Mouse (Mus musculus) intestine, embryonic 14.5 days (tissue): ENCODE results near the gene Csrp3. TPM values are rescaled to one million over a fixed set of nuclear protein-coding genes. Genes with fewer than 3 reads are reported as not detected.

Experiments used
- ATAC-seq: fragments of 200-750 bp; cut with Nextera tagmentation; replicated peaks from 2 replicates; pipeline ENCODE4 v1.8.0; 2017; ENCODE audit warnings: low read depth, moderate number of reproducible peaks, moderate TSS enrichment, moderate library complexity; ENCODE audit not compliant: low FRiP score, low TSS enrichment
- DNase-seq: peaks from one replicate; pipeline ENCODE4 v3.0.0-alpha.2; 2018; ENCODE audit warnings: low spot score
- H3K27ac ChIP-seq: fragments of 300-500 bp; sonication (generic); 2 replicates; pipeline ENCODE4 v1.5.1; 2014; ENCODE audit warnings: low read depth, mild to moderate bottlenecking, control low read depth
- H3K27me3 ChIP-seq: fragments of 300-500 bp; sonication (generic); replicated peaks from 2 replicates; pipeline ENCODE4 v1.6.1; 2014; ENCODE audit warnings: low read length, control low read depth; ENCODE audit not compliant: control insufficient read depth, insufficient read depth
- H3K36me3 ChIP-seq: fragments of 300-500 bp; sonication (generic); 2 replicates; pipeline ENCODE4 v1.6.1; 2014; ENCODE audit warnings: low read length, control low read depth; ENCODE audit not compliant: control insufficient read depth, insufficient read depth
- H3K4me1 ChIP-seq: fragments of 300-500 bp; sonication (generic); replicated peaks from 2 replicates; pipeline ENCODE4 v1.6.1; 2014; ENCODE audit warnings: low read length, control low read depth, mixed read lengths; ENCODE audit not compliant: control insufficient read depth, insufficient read depth
- H3K4me2 ChIP-seq: fragments of 300-500 bp; sonication (generic); 2 replicates; pipeline ENCODE4 v1.6.1; 2014; ENCODE audit warnings: low read length
- H3K4me3 ChIP-seq: fragments of 300-500 bp; sonication (generic); 2 replicates; pipeline ENCODE4 v1.5.1; 2014; ENCODE audit warnings: low read depth, low read length, control low read depth, mixed read lengths
- H3K9ac ChIP-seq: fragments of 300-500 bp; sonication (generic); 2 replicates; pipeline ENCODE4 v1.6.1; 2014; ENCODE audit warnings: mild to moderate bottlenecking, low read length
- H3K9me3 ChIP-seq: fragments of 300-500 bp; sonication (generic); 2 replicates; pipeline ENCODE4 v1.6.1; 2016; ENCODE audit warnings: low read length, control low read depth; ENCODE audit not compliant: control insufficient read depth
- WGBS: fragments of 180-500 bp; shearing (Covaris S2); extraction: QIAGEN DNeasy Blood & Tissue Kit; methylation state at CpG from one replicate; pipeline ENCODE4 v1.1.7; 2014; 5-methylcytosine and 5-hydroxymethylcytosine counted together
- polyA plus RNA-seq: library from polyadenylated mRNA; unstranded; fragments of >200 nt; fragmentation: Nextera tagmentation; extraction: Ambion mirVana; gene quantifications from 2 replicates; pipeline ENCODE4 v1.2.1, GENCODE M21; 2014

The Csrp3 gene
- polyA plus RNA-seq, 1 experiment from 2014 or later: not detected

GRCm38 (mm10) chr7:48875096-48875495 is 27.3 kb upstream of the Csrp3 start:
- DNase-seq (no peak), ATAC-seq (no peak)

GRCm38 (mm10) chr7:48871292-48871691 is 23.5 kb upstream of the Csrp3 start:
- no peaks in the 10 kb centered on the region for H3K9me3 ChIP-seq
- no peak overlapping the region for H3K4me3 ChIP-seq
- ATAC-seq: no peak
- H3K27ac ChIP-seq: no peak overlapping the region
- peaks cover 98% of the 10 kb centered on the region for H3K36me3 ChIP-seq
- DNase-seq: no peak
- H3K27me3 ChIP-seq: no peaks in the 10 kb centered on the region
- H3K9ac ChIP-seq: no peak overlapping the region
- 92% methylated on average over 11 of the region's 11 CpGs for WGBS
- no peak overlapping the region for H3K4me2 ChIP-seq
- no peaks in the 10 kb centered on the region for H3K4me1 ChIP-seq

More at GRCm38 (mm10) chr7:48875096-48875495, 27.3 kb upstream of the Csrp3 start:
- Histone ChIP-seq H3K9ac (no peak overlapping the region), H3K36me3 (peaks cover 69% of the 10 kb centered on the region), H3K9me3 (no peaks in the 10 kb centered on the region), H3K27me3 (no peaks in the 10 kb centered on the region), H3K4me2 (no peak overlapping the region), H3K4me3 (no peak overlapping the region), H3K27ac (no peak overlapping the region), H3K4me1 (peaks cover 17% of the 10 kb centered on the region)
- WGBS: 92% methylated on average over 14 of the region's 14 CpGs

GRCm38 (mm10) chr7:48870579-48871180 is 22.8 kb upstream of the Csrp3 start:
- WGBS: 96% methylated on average over 21 of the region's 21 CpGs

GRCm38 (mm10) chr7:48870144-48870543 is 22.3 kb upstream of the Csrp3 start:
- DNase-seq: no peak
- 83% methylated on average over 6 of the region's 6 CpGs for WGBS
- Histone ChIP-seq H3K27ac (no peak overlapping the region), H3K36me3 (peaks cover 100% of the 10 kb centered on the region), H3K4me3 (no peak overlapping the region), H3K4me1 (no peaks in the 10 kb centered on the region), H3K4me2 (no peak overlapping the region), H3K9ac (no peak overlapping the region), H3K9me3 (no peaks in the 10 kb centered on the region), H3K27me3 (no peaks in the 10 kb centered on the region)
- ATAC-seq: no peak

More at GRCm38 (mm10) chr7:48870579-48871180, 22.8 kb upstream of the Csrp3 start:
- Histone ChIP-seq H3K27ac (no peak overlapping the region), H3K36me3 (peaks cover 100% of the 10 kb centered on the region), H3K9ac (no peak overlapping the region), H3K27me3 (no peaks in the 10 kb centered on the region), H3K9me3 (no peaks in the 10 kb centered on the region), H3K4me3 (no peak overlapping the region), H3K4me2 (no peak overlapping the region), H3K4me1 (no peaks in the 10 kb centered on the region)
- DNase-seq (no peak), ATAC-seq (no peak)

- Histone ChIP-seq H3K9ac (no peak overlapping the region), H3K36me3 (peaks cover 75% of the 10 kb centered on the region), H3K4me3 (no peak overlapping the region), H3K4me2 (no peak overlapping the region), H3K27me3 (no peaks in the 10 kb centered on the region), H3K4me1 (no peaks in the 10 kb centered on the region), H3K27ac (no peak overlapping the region), H3K9me3 (no peaks in the 10 kb centered on the region)
- DNase-seq: no peak
- no peak for ATAC-seq
- 91% methylated on average over 18 of the region's 18 CpGs for WGBS
These were observed 19.7 kb upstream of the Csrp3 start for GRCm38 (mm10) chr7:48867576-48867975.

- peaks cover 47% of the 10 kb centered on the region for H3K36me3 ChIP-seq
- no peaks in the 10 kb centered on the region for H3K4me1 ChIP-seq
- no peak overlapping the region for H3K4me2 ChIP-seq
- ATAC-seq (no peak), DNase-seq (no peak)
- no peak overlapping the region for H3K9ac ChIP-seq
- no peak overlapping the region for H3K4me3 ChIP-seq
- WGBS: 90% methylated on average over 9 of the region's 9 CpGs
- H3K27ac ChIP-seq: no peak overlapping the region
- H3K27me3 ChIP-seq: no peaks in the 10 kb centered on the region
- H3K9me3 ChIP-seq: no peaks in the 10 kb centered on the region
These were observed 17.0 kb upstream of the Csrp3 start for GRCm38 (mm10) chr7:48864671-48865458.

- Histone ChIP-seq H3K27ac (no peak overlapping the region), H3K36me3 (peaks cover 41% of the 10 kb centered on the region), H3K27me3 (no peaks in the 10 kb centered on the region), H3K9ac (no peak overlapping the region), H3K4me1 (no peaks in the 10 kb centered on the region), H3K4me2 (no peak overlapping the region), H3K9me3 (no peaks in the 10 kb centered on the region), H3K4me3 (no peak overlapping the region)
- DNase-seq: no peak
- no peak for ATAC-seq
These were observed 16.4 kb upstream of the Csrp3 start for GRCm38 (mm10) chr7:48864199-48864598.

- DNase-seq: no peak
- Histone ChIP-seq H3K4me1 (no peaks in the 10 kb centered on the region), H3K9me3 (no peaks in the 10 kb centered on the region), H3K4me3 (no peak overlapping the region), H3K27me3 (no peaks in the 10 kb centered on the region), H3K9ac (no peak overlapping the region), H3K4me2 (no peak overlapping the region), H3K36me3 (peaks cover 17% of the 10 kb centered on the region), H3K27ac (no peak overlapping the region)
- no peak for ATAC-seq
- WGBS: 94% methylated on average over 4 of the region's 4 CpGs
These were observed 14.0 kb upstream of the Csrp3 start for GRCm38 (mm10) chr7:48861796-48862195.

- Histone ChIP-seq H3K27me3 (no peaks in the 10 kb centered on the region), H3K4me1 (no peaks in the 10 kb centered on the region), H3K36me3 (peaks cover 8% of the 10 kb centered on the region), H3K27ac (no peak overlapping the region), H3K9me3 (no peaks in the 10 kb centered on the region), H3K9ac (no peak overlapping the region), H3K4me2 (no peak overlapping the region), H3K4me3 (no peak overlapping the region)
- no peak for DNase-seq
- ATAC-seq: no peak
- 36% methylated on average over 1 of the region's 1 CpGs for WGBS
These were observed 13.1 kb upstream of the Csrp3 start for GRCm38 (mm10) chr7:48860948-48861347.
